Comparison of ENCODE assay signal across 8 mouse cellular contexts in genomic region chr8:70302358-70302890, GRCm38 (mm10). TPM values are rescaled to one million over a fixed set of nuclear protein-coding genes. Genes with fewer than 3 reads are reported as not detected.
DNase-seq lines count a peak whose midpoint lies in the region; ATAC-seq and TF ChIP-seq lines count a peak whose summit lies in the region.

TSS of gene Ddx49 (minus strand) at chr8:70302489.
TSS of gene Cope (plus strand) at chr8:70302518.

- H3K27ac ChIP-seq in embryonic facial prominence, embryonic 14.5 days (replicated peaks; ENCODE audit: low read depth, low read length) = peak within 1 kb of the TSS; percentile 83
- H3K27ac ChIP-seq in heart, adult 2 months = peak within 1 kb of the TSS; percentile 89
- H3K27ac ChIP-seq in limb, embryonic 13.5 days = no peak within 1 kb of the TSS
- H3K27ac ChIP-seq in midbrain, embryonic 16.5 days (ENCODE audit: low read length) = peak within 1 kb of the TSS; percentile 81

- H3K36me3 ChIP-seq in embryonic facial prominence, embryonic 14.5 days (ENCODE audit: control insufficient read depth, insufficient read depth, low read length) = peaks cover 60% of the 10 kb centered on the region
- H3K36me3 ChIP-seq in heart, adult 2 months (ENCODE audit: control insufficient read depth, insufficient read depth, low read length) = no peaks in the 10 kb centered on the region
- peaks cover 61% of the 10 kb centered on the region for H3K36me3 ChIP-seq in limb, embryonic 13.5 days
- H3K36me3 ChIP-seq in midbrain, embryonic 16.5 days (ENCODE audit: control insufficient read depth, insufficient read depth, low read length) = peaks cover 16% of the 10 kb centered on the region

- H3K4me2 ChIP-seq in embryonic facial prominence, embryonic 14.5 days (ENCODE audit: low read depth, low read length) = peak within 1 kb of the TSS; percentile 87
- H3K4me2 ChIP-seq in limb, embryonic 13.5 days (replicated peaks) = peak within 1 kb of the TSS; percentile 94
- peak within 1 kb of the TSS; percentile 96 for H3K4me2 ChIP-seq in midbrain, embryonic 16.5 days (ENCODE audit: low read length)

- H3K27me3 ChIP-seq in embryonic facial prominence, embryonic 14.5 days (replicated peaks; ENCODE audit: control insufficient read depth, insufficient read depth, low read length) = no peaks in the 10 kb centered on the region
- H3K27me3 ChIP-seq in heart, adult 2 months (ENCODE audit: control insufficient read depth, insufficient read depth, low read length) = no peaks in the 10 kb centered on the region
- no peaks in the 10 kb centered on the region for H3K27me3 ChIP-seq in limb, embryonic 13.5 days
- no peaks in the 10 kb centered on the region for H3K27me3 ChIP-seq in midbrain, embryonic 16.5 days (ENCODE audit: control insufficient read depth, insufficient read depth, low read depth, low read length)

- peak; percentile 56; the same call in 1 of the 2 replicates for TF ChIP-seq EP300 in heart, adult 2 months (IDR thresholded peaks at IDR 0.05; ENCODE audit: insufficient read depth, low read depth, low read length)

- WGBS in embryonic facial prominence, embryonic 14.5 days = under 1% methylated on average over 40 of the region's 40 CpGs
- WGBS in heart, adult 2 months = under 1% methylated on average over 40 of the region's 40 CpGs
- WGBS in limb, embryonic 13.5 days = under 1% methylated on average over 40 of the region's 40 CpGs
- WGBS in midbrain, embryonic 16.5 days = under 1% methylated on average over 40 of the region's 40 CpGs

- peak within 1 kb of the TSS; percentile 76 for H3K4me3 ChIP-seq in embryonic facial prominence, embryonic 14.5 days (ENCODE audit: low read depth, low read length)
- peak within 1 kb of the TSS; percentile 74 for H3K4me3 ChIP-seq in heart, adult 2 months
- peak within 1 kb of the TSS; percentile 68 for H3K4me3 ChIP-seq in limb, embryonic 13.5 days
- peak within 1 kb of the TSS; percentile 85 for H3K4me3 ChIP-seq in midbrain, embryonic 16.5 days (ENCODE audit: low read depth, low read length)

- peaks cover 3% of the 10 kb centered on the region for H3K79me2 ChIP-seq in heart, adult 2 months (replicated peaks; ENCODE audit: control insufficient read depth, insufficient read depth, low read length)

- peaks cover 15% of the 10 kb centered on the region for H3K4me1 ChIP-seq in embryonic facial prominence, embryonic 14.5 days (ENCODE audit: control insufficient read depth, insufficient read depth, low read length)
- H3K4me1 ChIP-seq in heart, adult 2 months (ENCODE audit: control insufficient read depth, insufficient read depth, low read length) = peaks cover 10% of the 10 kb centered on the region
- peaks cover 28% of the 10 kb centered on the region for H3K4me1 ChIP-seq in limb, embryonic 13.5 days
- H3K4me1 ChIP-seq in midbrain, embryonic 16.5 days (ENCODE audit: control insufficient read depth, insufficient read depth, low read length) = peaks cover 24% of the 10 kb centered on the region

- TF ChIP-seq CTCF in heart, adult 2 months (IDR thresholded peaks at IDR 0.05) = no peak

- intact Hi-C loops in heart, adult 2 months (cut with DNase I) = loop anchor here (1.0 to 2.0 kb wide), 2 partner anchors 20 to 51 kb away; partner anchors contain the start of genes Homer3 and Upf1

- TF ChIP-seq POLR2A in heart, adult 2 months (IDR thresholded peaks at IDR 0.05; ENCODE audit: insufficient read depth, low read depth, low read length) = peak; percentile 82

- peak; percentile 98 for DNase-seq in 3T3-L1 (ENCODE audit: low read depth, low spot score)
- DNase-seq in adrenal gland, postnatal 4 days (ENCODE audit: low spot score in 2 of 2) = peak; percentile 74 to 89
- peak; percentile 97 for DNase-seq in embryonic facial prominence, embryonic 14.5 days (ENCODE audit: low spot score)
- DNase-seq in heart, adult 2 months = peak; percentile 94 to 95
- DNase-seq in kidney, adult 8-10 months = peak; percentile 92 to 95
- peak; percentile 87 to 94 for DNase-seq in spleen, postnatal 10 days (ENCODE audit: low spot score in 2 of 2)

- ATAC-seq in embryonic facial prominence, embryonic 14.5 days (ENCODE audit: low read depth) = peak; percentile 95
- peak; percentile 93 for ATAC-seq in limb, embryonic 13.5 days (ENCODE audit: low FRiP score, low read depth)
- peak; percentile 92 for ATAC-seq in midbrain, embryonic 16.5 days

- peak within 1 kb of the TSS; percentile 82 for H3K9ac ChIP-seq in embryonic facial prominence, embryonic 14.5 days (ENCODE audit: low read depth, low read length)
- peak within 1 kb of the TSS; percentile 80 for H3K9ac ChIP-seq in heart, adult 2 months (ENCODE audit: low read depth, low read length)
- H3K9ac ChIP-seq in limb, embryonic 13.5 days = peak within 1 kb of the TSS; percentile 82
- H3K9ac ChIP-seq in midbrain, embryonic 16.5 days (ENCODE audit: low read depth, low read length) = peak within 1 kb of the TSS; percentile 78

- H3K9me3 ChIP-seq in embryonic facial prominence, embryonic 14.5 days (ENCODE audit: control insufficient read depth, low read length) = no peaks in the 10 kb centered on the region
- no peaks in the 10 kb centered on the region for H3K9me3 ChIP-seq in limb, embryonic 13.5 days
- H3K9me3 ChIP-seq in midbrain, embryonic 16.5 days (replicated peaks; ENCODE audit: control insufficient read depth, low read length, poor library complexity, severe bottlenecking) = no peaks in the 10 kb centered on the region

RNA-seq across cellular contexts. Expression of gene Ddx49, which starts in this region (rescaled TPM):
- total RNA-seq in adrenal gland, postnatal 4 days (2021) = 10 to 100 TPM; 83.3 to 86.8 TPM
- 47.4 and 49.2 TPM in 2 replicates for polyA plus RNA-seq in embryonic facial prominence, embryonic 14.5 days (2014; fragmentation: Nextera tagmentation; extraction: Ambion mirVana)
- 10 to 100 TPM; 21.6 to 26.4 TPM for total RNA-seq in heart, adult 2 months (2021)
- 24.3 and 27.1 TPM in 2 replicates for polyA plus RNA-seq in heart, adult 2 months (2012; rRNA removed)
- polyA plus RNA-seq in limb, embryonic 13.5 days (2015; fragmentation: Nextera tagmentation; extraction: Ambion mirVana) = 55.8 and 60.9 TPM in 2 replicates
- 40.3 and 45.0 TPM in 2 replicates for polyA plus RNA-seq in midbrain, embryonic 16.5 days (2015; fragmentation: Nextera tagmentation; extraction: Ambion mirVana)

RNA-seq across cellular contexts. Expression of gene Cope, which starts in this region (rescaled TPM):
- total RNA-seq in adrenal gland, postnatal 4 days (2021) = 100 to 1,000 TPM; 188 to 192 TPM
- 314 and 345 TPM in 2 replicates for polyA plus RNA-seq in embryonic facial prominence, embryonic 14.5 days (2014; fragmentation: Nextera tagmentation; extraction: Ambion mirVana)
- 100 to 1,000 TPM; 147 to 155 TPM for total RNA-seq in heart, adult 2 months (2021)
- 193 and 209 TPM in 2 replicates for polyA plus RNA-seq in heart, adult 2 months (2012; rRNA removed)
- 340 and 345 TPM in 2 replicates for polyA plus RNA-seq in limb, embryonic 13.5 days (2015; fragmentation: Nextera tagmentation; extraction: Ambion mirVana)
- polyA plus RNA-seq in midbrain, embryonic 16.5 days (2015; fragmentation: Nextera tagmentation; extraction: Ambion mirVana) = 261 and 268 TPM in 2 replicates
